Mouse (Mus musculus) erythroblast, embryonic 14.5 days (primary cell): ENCODE results near the gene Hexim2. TPM values are rescaled to one million over a fixed set of nuclear protein-coding genes. Genes with fewer than 3 reads are reported as not detected.

Source experiments
- H3K27me3 ChIP-seq: 2 replicates; pipeline ENCODE4 v1.6.1; 2012; ENCODE audit warnings: inconsistent platforms; ENCODE audit not compliant: control insufficient read depth
- H3K36me3 ChIP-seq: 2 replicates; pipeline ENCODE4 v1.6.1; 2012; ENCODE audit warnings: mild to moderate bottlenecking, inconsistent platforms; ENCODE audit not compliant: control insufficient read depth
- H3K4me1 ChIP-seq: 2 replicates; pipeline ENCODE4 v1.6.1; 2012; ENCODE audit warnings: inconsistent platforms; ENCODE audit not compliant: control insufficient read depth
- H3K4me3 ChIP-seq: replicated peaks from 2 replicates; pipeline ENCODE3; 2012; ENCODE audit warnings: moderate library complexity, mild to moderate bottlenecking, inconsistent platforms
- H3K9me3 ChIP-seq: 2 replicates; pipeline ENCODE4 v1.6.1; 2012; ENCODE audit warnings: low read length, inconsistent platforms, mixed read lengths; ENCODE audit not compliant: control insufficient read depth
- GATA1 ChIP-seq: IDR thresholded peaks from 2 replicates; pipeline ENCODE4 v1.6.1; 2012; ENCODE audit warnings: low read length, inconsistent platforms, mixed read lengths
- TAL1 ChIP-seq: IDR thresholded peaks from 3 replicates; pipeline ENCODE4 v1.6.1; 2012; ENCODE audit warnings: low read length, inconsistent platforms, mixed read lengths
- polyA plus RNA-seq: library from polyadenylated mRNA; stranded (reverse); fragments of >175 nt; gene quantifications from 2 replicates; pipeline ENCODE4 v1.2.3, GENCODE M21; 2012

Gene Hexim2
- polyA plus RNA-seq, 1 experiment: 3.4 TPM

DNA sequence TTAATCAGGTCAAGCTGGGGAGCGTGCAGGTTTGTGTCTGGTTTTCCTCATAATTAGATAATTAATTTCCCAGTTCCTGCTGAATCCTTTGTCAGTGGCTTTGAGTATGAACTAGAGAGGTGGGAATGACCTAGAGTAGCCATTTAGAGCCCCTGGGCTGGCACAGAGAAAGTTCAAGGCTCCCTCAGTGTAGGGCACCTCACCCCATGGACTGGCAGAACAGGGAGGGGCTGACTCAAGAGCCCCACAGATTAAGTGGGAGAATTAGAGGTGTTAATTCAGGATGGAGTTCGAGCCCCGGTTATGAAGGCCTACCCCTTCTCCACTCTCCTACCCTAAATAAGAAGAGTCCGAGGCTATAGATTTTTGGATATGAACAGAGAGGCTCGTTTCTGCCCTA is 37.4 kb downstream of the Hexim2 start:
- no peak for TF ChIP-seq TAL1
- TF ChIP-seq GATA1: no peak

DNA sequence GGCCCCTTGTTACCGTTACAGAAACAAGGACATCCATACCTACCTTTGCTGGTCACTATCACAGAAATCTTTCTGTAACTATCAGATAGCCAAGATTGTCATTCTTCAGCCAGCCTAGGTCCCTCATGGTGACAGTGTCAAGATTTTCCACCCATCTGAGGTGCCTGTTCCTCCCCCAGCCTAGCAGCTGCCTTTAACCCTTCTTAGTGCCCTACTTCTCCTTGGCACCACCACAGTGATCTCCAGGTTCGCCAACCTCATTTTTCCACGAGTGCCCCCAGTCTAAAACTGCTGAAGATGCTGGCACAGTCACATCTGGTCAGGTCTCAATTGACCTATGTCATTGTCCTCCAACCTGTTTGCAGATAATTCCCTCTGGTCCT is 37.9 kb downstream of the Hexim2 start:
- Histone ChIP-seq H3K27me3 (peaks cover 48% of the 10 kb centered on the region), H3K4me3 (no peak overlapping the region), H3K36me3 (no peaks in the 10 kb centered on the region), H3K9me3 (peaks cover 5% of the 10 kb centered on the region), H3K4me1 (peaks cover 15% of the 10 kb centered on the region)
- TF ChIP-seq GATA1 (no peak), TAL1 (no peak)

More for the DNA sequence above, 37.4 kb downstream of the Hexim2 start:
- no peaks in the 10 kb centered on the region for H3K36me3 ChIP-seq
- H3K4me1 ChIP-seq: peaks cover 12% of the 10 kb centered on the region
- H3K27me3 ChIP-seq: peaks cover 48% of the 10 kb centered on the region
- no peak overlapping the region for H3K4me3 ChIP-seq
- H3K9me3 ChIP-seq: peaks cover 5% of the 10 kb centered on the region

DNA sequence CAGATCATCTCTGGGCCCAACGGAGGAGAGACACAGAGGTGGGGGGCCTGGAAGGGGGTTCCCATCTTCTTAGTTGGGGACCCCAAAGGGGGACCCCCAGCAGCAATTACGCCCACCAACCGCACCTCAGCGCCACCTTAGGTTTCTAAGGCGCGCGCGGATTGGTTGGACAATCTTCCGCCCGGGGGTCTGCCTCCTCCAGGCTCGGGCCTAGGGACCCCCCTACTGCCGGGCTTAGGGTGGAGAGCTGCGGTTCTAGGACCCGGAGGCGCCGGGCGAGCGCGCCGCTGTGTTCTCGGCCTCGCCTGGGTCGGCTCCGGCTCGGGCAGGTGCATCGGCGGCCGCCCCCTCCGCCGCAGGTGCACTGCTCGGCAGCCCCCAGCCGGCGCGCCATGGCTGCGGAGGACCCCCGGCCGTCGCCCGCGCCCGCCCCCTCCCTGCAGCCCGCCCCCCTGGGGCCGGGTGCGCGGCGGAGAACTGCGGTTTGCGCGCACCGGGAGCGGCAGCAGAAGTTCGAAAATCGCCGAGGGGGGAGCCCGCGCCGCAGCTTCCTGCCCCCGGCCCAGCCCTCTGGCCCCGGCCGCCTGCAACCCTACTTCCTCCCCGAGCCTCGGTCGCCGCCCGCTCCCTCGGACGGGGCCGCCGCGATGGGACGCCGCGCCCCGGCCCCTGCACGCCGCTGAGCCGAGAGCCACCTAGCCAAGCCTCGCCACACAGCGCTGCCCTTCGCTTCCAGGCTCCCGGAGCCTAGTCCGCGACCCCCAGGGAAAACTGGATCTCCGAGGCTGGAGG is 38.5 kb downstream of the Hexim2 start, which contains the start of gene Fmnl1:
Gene Fmnl1, plus strand, starts transcription at position 614 of the 792 bp plus-strand sequence.
- Histone ChIP-seq H3K9me3 (peaks cover 5% of the 10 kb centered on the region), H3K4me1 (peaks cover 16% of the 10 kb centered on the region), H3K4me3 (peak within 1 kb of the TSS; percentile 26), H3K36me3 (no peaks in the 10 kb centered on the region), H3K27me3 (peaks cover 48% of the 10 kb centered on the region)
- no peak for TF ChIP-seq TAL1
- TF ChIP-seq GATA1: no peak

DNA sequence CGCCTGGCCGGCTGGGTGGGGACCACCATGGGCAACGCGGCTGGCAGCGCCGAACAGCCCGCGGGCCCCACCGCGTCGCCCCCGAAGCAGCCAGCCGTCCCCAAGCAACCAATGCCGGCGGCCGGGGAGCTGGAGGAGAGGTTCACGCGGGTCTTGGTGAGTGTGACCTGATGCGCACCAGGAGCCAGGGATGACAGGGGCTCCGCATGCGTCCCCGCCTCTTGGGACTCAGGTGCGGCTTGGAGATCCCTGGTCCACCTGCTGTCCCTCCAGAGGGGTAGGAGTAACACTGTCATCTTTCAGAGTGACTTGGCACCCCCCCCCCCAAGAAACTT is 39.0 kb downstream of the Hexim2 start:
- Histone ChIP-seq H3K36me3 (no peaks in the 10 kb centered on the region), H3K4me1 (peaks cover 16% of the 10 kb centered on the region), H3K4me3 (peak overlapping the region; percentile 16), H3K27me3 (peaks cover 44% of the 10 kb centered on the region), H3K9me3 (no peaks in the 10 kb centered on the region; the same call in 1 of the 2 replicates)
- no peak for TF ChIP-seq GATA1
- no peak for TF ChIP-seq TAL1

DNA sequence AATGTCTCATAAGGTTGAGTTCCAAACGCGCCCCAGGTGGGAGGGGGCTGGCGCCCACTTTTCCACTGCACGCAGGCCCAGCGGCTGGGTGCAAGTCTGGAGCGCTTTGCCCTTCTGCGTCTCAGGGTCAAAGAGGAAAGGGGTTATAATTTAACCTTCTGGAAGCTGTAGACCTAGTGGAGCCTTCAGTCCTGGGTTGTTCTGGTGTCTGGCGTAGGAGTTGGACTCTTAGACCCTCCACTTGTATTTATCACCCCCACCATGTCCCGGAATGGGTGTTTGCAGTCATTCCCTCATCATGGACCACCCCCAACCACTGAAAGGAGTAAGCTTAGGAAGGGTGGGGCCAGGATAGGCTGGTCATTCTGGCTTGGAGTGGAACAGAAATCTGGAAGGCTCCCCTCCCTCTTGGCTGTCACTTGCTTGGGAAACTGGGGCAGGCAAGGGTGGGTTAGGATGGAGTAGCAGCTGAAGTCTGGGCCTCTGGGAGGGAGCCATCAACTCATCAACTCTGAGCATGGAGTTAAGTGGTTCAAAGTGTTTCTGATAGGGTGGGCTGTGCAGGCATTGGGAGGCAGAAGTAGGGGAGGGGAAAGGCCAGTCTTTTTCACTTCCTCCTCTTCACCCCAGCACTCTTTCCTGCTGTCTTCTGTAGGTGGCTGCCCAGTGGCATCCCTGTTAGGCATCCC is 39.6 kb downstream of the Hexim2 start:
- no peak overlapping the region for H3K4me3 ChIP-seq
- peaks cover 16% of the 10 kb centered on the region for H3K4me1 ChIP-seq
- H3K9me3 ChIP-seq: no peaks in the 10 kb centered on the region
- TF ChIP-seq GATA1 (no peak), TAL1 (no peak)
- H3K27me3 ChIP-seq: peaks cover 44% of the 10 kb centered on the region
- no peaks in the 10 kb centered on the region for H3K36me3 ChIP-seq

DNA sequence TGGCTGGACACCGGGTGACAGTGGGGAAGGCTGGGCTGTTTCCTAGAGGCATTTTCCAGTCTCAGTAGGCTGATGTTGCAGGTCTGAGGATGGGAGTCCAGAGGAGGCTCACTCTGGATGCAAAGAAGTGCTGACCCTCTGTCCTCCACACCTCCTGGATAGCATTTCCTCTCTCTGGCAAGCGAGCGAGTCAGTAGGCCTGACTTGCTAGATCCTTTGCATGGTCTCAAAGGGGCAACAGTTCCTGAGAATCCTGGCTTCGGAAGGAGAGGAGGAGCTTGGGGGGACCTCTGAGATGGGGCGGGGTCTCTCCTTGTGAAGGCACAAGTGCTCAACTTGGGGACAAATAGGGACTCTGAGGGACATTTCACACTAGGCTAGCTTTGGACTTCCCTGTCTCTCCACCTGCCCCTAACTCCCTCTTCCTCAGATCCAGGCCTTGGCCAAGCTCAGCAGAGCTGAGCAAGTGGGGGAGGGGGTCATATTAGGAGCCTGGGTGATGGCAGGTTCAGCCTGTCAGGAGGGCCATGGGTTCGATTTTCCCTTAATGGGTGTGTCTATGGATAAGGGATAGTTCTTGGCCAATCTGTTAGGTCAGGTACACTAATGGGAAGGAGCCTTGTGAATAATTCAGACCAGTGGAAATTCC is 40.3 kb downstream of the Hexim2 start:
- Histone ChIP-seq H3K27me3 (peaks cover 44% of the 10 kb centered on the region), H3K36me3 (no peaks in the 10 kb centered on the region), H3K9me3 (no peaks in the 10 kb centered on the region), H3K4me1 (peaks cover 16% of the 10 kb centered on the region), H3K4me3 (no peak overlapping the region)
- TF ChIP-seq TAL1 (no peak), GATA1 (no peak)

DNA sequence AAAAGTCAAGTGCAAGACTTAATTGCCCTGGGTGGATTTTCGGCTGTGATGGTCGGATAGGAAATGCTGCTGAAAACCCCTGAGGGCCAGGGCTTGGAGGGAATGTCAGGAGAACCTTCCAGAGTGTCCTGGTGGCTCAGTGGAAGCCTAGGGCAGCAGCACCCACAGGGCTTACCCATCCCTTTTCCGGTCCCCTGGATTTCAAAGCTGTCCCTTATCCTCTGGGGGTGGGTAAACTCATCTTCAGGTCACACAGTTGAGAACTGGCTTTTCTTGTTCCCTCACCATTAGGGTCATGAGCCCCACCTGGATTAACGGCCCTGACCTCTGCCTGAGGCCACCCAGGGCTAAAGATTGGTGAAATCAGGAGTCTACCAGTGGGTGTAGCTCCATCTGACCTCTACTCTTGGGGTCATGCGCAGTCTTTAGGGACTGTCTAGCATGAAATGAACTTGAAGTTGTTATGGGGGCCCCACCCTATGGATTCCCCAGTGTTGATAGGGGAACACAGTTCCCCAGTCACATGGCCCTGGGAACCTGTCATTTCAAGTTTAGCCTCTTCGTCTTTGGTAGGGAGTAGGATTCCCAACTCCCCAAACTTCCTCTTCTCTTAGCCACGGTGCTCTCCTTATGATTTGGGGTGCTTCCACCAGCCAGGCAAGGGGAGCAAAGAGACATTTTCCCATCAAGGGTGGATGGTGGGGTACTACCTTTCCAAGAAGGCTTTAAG is 41.0 kb downstream of the Hexim2 start:
- H3K27me3 ChIP-seq: peaks cover 44% of the 10 kb centered on the region
- H3K4me1 ChIP-seq: peaks cover 16% of the 10 kb centered on the region

DNA sequence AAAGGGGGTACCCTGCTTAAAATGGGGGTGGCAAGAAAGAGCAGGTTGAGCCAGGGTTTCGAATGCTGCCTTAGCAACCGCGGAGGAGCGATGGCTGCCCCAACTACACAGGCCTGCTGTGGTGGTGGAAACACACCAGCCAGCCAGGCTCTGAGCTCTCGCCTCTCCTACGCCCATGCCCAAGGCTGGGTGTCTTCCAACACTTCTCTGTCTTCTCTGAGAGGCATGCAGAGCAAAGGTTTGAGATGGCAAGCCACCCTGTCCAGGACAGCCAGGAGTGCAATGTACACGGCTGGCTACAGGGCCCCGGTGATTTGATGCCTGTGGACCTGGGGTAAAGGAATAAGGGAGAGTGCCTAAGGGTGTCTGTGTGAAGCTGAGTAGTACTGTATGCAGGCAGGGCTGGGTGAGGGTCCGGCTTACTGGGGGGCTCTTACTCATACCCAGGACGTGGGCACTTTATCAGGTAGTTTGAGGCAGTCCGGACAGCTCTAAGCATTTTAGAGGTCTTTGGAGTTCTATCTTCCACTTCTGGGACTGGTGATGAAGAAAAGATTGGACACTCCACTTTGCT is 41.6 kb downstream of the Hexim2 start:
- TF ChIP-seq GATA1 (no peak), TAL1 (no peak)
- Histone ChIP-seq H3K4me1 (peaks cover 16% of the 10 kb centered on the region), H3K9me3 (no peaks in the 10 kb centered on the region), H3K27me3 (peaks cover 39% of the 10 kb centered on the region), H3K4me3 (no peak overlapping the region), H3K36me3 (no peaks in the 10 kb centered on the region)

More for the DNA sequence above, 41.0 kb downstream of the Hexim2 start:
- Histone ChIP-seq H3K9me3 (no peaks in the 10 kb centered on the region), H3K36me3 (no peaks in the 10 kb centered on the region), H3K4me3 (no peak overlapping the region)
- TF ChIP-seq GATA1: no peak
- no peak for TF ChIP-seq TAL1
